ENCODE assay signal across 29 mouse cellular contexts in genomic region chr6:100758431-100759208, GRCm38 (mm10). TPM values are rescaled to one million over a fixed set of nuclear protein-coding genes. Genes with fewer than 3 reads are reported as not detected.
DNase-seq lines count a peak whose midpoint lies in the region; ATAC-seq and TF ChIP-seq lines count a peak whose summit lies in the region.
"Had no signal": no experiment of that assay in that cellular context is flagged by ENCODE, and none has a peak within 500 bp of the region (broad histone marks: within the 10 kb centered on the region; RNA-seq: fewer than 3 reads in every experiment).

No protein-coding gene starts in this region.

- no peak for ATAC-seq in heart, embryonic 12.5 days (ENCODE audit: insufficient number of reproducible peaks, low FRiP score)
- ATAC-seq in liver, embryonic 12.5 days, result no peak
- ATAC-seq: activated CD4-positive, CD25-positive, alpha-beta regulatory T cell, adult 4 months; CD4-positive, CD25-positive, alpha-beta regulatory T cell, adult 4 months; forebrain, embryonic 14.5 days; forebrain, embryonic 16.5 days had no signal

- TF ChIP-seq RAD21 in CH12.LX (IDR thresholded peaks at IDR 0.05; ENCODE audit: low read depth, low read length), result no peak

- peak; percentile 21 for DNase-seq in heart, adult 11 months
- DNase-seq in CH12.LX (ENCODE audit: extremely low read depth) (no peak), ES-E14 (ENCODE audit: low read depth, low spot score) (no peak), WW6 (ENCODE audit: low read depth, low spot score) (peak; percentile 18)
- no peak for DNase-seq in cerebellum, adult 2 months
- no peak for DNase-seq in layer of hippocampus, postnatal 14 days (ENCODE audit: low spot score in 2 of 2)
- DNase-seq: adrenal gland, adult 8-10 months; adrenal gland, postnatal 14 days; adrenal gland, postnatal 36 days; B cell, adult 2 months; cerebellum, adult 11-12 months; cerebellum, adult 8-10 months; cerebellum, adult 9-11 months; cerebellum, postnatal 14 days; cerebellum, postnatal 36 days; embryo, embryonic 11 days had no signal

- no peaks in the 10 kb centered on the region for H3K79me2 ChIP-seq in CH12.LX (replicated peaks; ENCODE audit: control insufficient read depth, extremely low read depth, insufficient read depth, poor library complexity, severe bottlenecking)

- H3K9me3 ChIP-seq in heart, embryonic 12.5 days (replicated peaks), result no peaks in the 10 kb centered on the region
- H3K9me3 ChIP-seq in CH12.LX (replicated peaks; ENCODE audit: low read length), result no peaks in the 10 kb centered on the region
- no peaks in the 10 kb centered on the region for H3K9me3 ChIP-seq in ES-E14 (ENCODE audit: control insufficient read depth, insufficient read depth, low read depth, low read length)
- no peaks in the 10 kb centered on the region for H3K9me3 ChIP-seq in liver, embryonic 12.5 days (replicated peaks)
- H3K9me3 ChIP-seq: embryonic facial prominence, embryonic 13.5 days; embryonic facial prominence, embryonic 15.5 days; forebrain, embryonic 10.5 days; forebrain, embryonic 12.5 days had no signal

- no peak overlapping the region for H3K9ac ChIP-seq in heart, embryonic 12.5 days
- H3K9ac ChIP-seq in CH12.LX (ENCODE audit: insufficient read depth, low read depth), result no peak overlapping the region
- H3K9ac ChIP-seq in ES-E14 (ENCODE audit: insufficient read depth, low read depth, low read length, poor library complexity, severe bottlenecking), result no peak overlapping the region
- H3K9ac ChIP-seq in liver, embryonic 12.5 days, result no peak overlapping the region
- H3K9ac ChIP-seq: embryonic facial prominence, embryonic 13.5 days; embryonic facial prominence, embryonic 15.5 days; forebrain, embryonic 12.5 days had no signal

- TF ChIP-seq POLR2A in CH12.LX (IDR thresholded peaks at IDR 0.05; ENCODE audit: low read depth, low read length), result no peak
- TF ChIP-seq POLR2A in cerebellum, adult 2 months (IDR thresholded peaks at IDR 0.05; ENCODE audit: borderline replicate concordance, insufficient read depth, low read length), result no peak

- no peak for TF ChIP-seq CTCF in CH12.LX (conservative IDR thresholded peaks at IDR 0.05 in 1 of 2, IDR thresholded peaks at IDR 0.05 in 1 of 2; ENCODE audit: low read depth in 2 of 2, low read length in 2 of 2)
- TF ChIP-seq CTCF in cerebellum, adult 2 months (IDR thresholded peaks at IDR 0.05; ENCODE audit: borderline replicate concordance, insufficient read depth, low read depth, low read length), result no peak

- H3K27ac ChIP-seq in heart, embryonic 12.5 days (ENCODE audit: poor library complexity, severe bottlenecking), result no peak overlapping the region
- H3K27ac ChIP-seq in CH12.LX (ENCODE audit: insufficient read depth, low read depth), result no peak overlapping the region
- H3K27ac ChIP-seq in ES-E14 (ENCODE audit: insufficient read depth, low read depth, low read length, poor library complexity, severe bottlenecking), result no peak overlapping the region
- H3K27ac ChIP-seq in liver, embryonic 12.5 days, result no peak overlapping the region
- H3K27ac ChIP-seq in cerebellum, adult 2 months (ENCODE audit: insufficient read depth, low read length), result no peak overlapping the region
- H3K27ac ChIP-seq: embryonic facial prominence, embryonic 13.5 days; embryonic facial prominence, embryonic 15.5 days; forebrain, embryonic 10.5 days; forebrain, embryonic 12.5 days had no signal

- dilution Hi-C loops in CH12.LX (cut with MboI; ENCODE audit: extremely low pct_ligation_motif_present, extremely low pct_unique_long_range_greater_than_20kb, low sequenced_read_pairs), result no loop called here

- no peaks in the 10 kb centered on the region for H3K36me3 ChIP-seq in heart, embryonic 12.5 days
- H3K36me3 ChIP-seq in CH12.LX (replicated peaks in 1 of 2; ENCODE audit: control insufficient read depth in 1 of 2, insufficient read depth in 1 of 2, low read length in 1 of 2) (no peaks in the 10 kb centered on the region), ES-E14 (ENCODE audit: control insufficient read depth, insufficient read depth, low read length, poor library complexity, severe bottlenecking) (no peaks in the 10 kb centered on the region)
- no peaks in the 10 kb centered on the region for H3K36me3 ChIP-seq in liver, embryonic 12.5 days
- H3K36me3 ChIP-seq: embryonic facial prominence, embryonic 15.5 days; forebrain, embryonic 10.5 days; forebrain, embryonic 12.5 days had no signal

- H3K4me3 ChIP-seq in heart, embryonic 12.5 days, result no peak overlapping the region
- H3K4me3 ChIP-seq in CH12.LX (replicated peaks in 1 of 3; ENCODE audit: low read depth in 2 of 3, low read length in 2 of 3, poor library complexity in 1 of 3) (no peak overlapping the region), ES-E14 (ENCODE audit: insufficient read depth in 1 of 2, low read depth in 1 of 2, low read length in 2 of 2, poor library complexity in 1 of 2, severe bottlenecking in 1 of 2) (no peak overlapping the region)
- no peak overlapping the region for H3K4me3 ChIP-seq in liver, embryonic 12.5 days
- no peak overlapping the region for H3K4me3 ChIP-seq in cerebellum, adult 2 months (replicated peaks; ENCODE audit: insufficient read depth, low read depth, low read length)
- H3K4me3 ChIP-seq: embryonic facial prominence, embryonic 13.5 days; embryonic facial prominence, embryonic 15.5 days; erythroblast, embryonic 14.5 days; forebrain, embryonic 10.5 days; forebrain, embryonic 12.5 days had no signal

- TF ChIP-seq EP300 in CH12.LX (IDR thresholded peaks at IDR 0.05; ENCODE audit: low read length), result no peak

- 63% methylated on average over 4 of the region's 4 CpGs for WGBS in heart, embryonic 12.5 days
- 63% methylated on average over 4 of the region's 4 CpGs for WGBS in liver, embryonic 12.5 days (ENCODE audit: insufficient replicate concordance)
- 81% methylated on average over 4 of the region's 4 CpGs for WGBS in cerebellum, adult 2 months

- H3K4me1 ChIP-seq in heart, embryonic 12.5 days (replicated peaks), result no peaks in the 10 kb centered on the region
- H3K4me1 ChIP-seq in CH12.LX (ENCODE audit: control insufficient read depth in 1 of 2, insufficient read depth in 2 of 2), result no peaks in the 10 kb centered on the region
- H3K4me1 ChIP-seq in ES-E14 (ENCODE audit: control insufficient read depth in 2 of 2, insufficient read depth in 2 of 2, low read length in 2 of 2, poor library complexity in 1 of 2), result no peaks in the 10 kb centered on the region
- no peaks in the 10 kb centered on the region for H3K4me1 ChIP-seq in liver, embryonic 12.5 days
- H3K4me1 ChIP-seq in cerebellum, adult 2 months (ENCODE audit: control insufficient read depth, insufficient read depth, low read length), result no peaks in the 10 kb centered on the region
- H3K4me1 ChIP-seq: embryonic facial prominence, embryonic 13.5 days; embryonic facial prominence, embryonic 15.5 days; forebrain, embryonic 10.5 days; forebrain, embryonic 12.5 days had no signal

- H3K4me2 ChIP-seq in heart, embryonic 12.5 days, result no peak overlapping the region
- H3K4me2 ChIP-seq in CH12.LX (ENCODE audit: insufficient read depth, low read depth, poor library complexity, severe bottlenecking), result no peak overlapping the region
- no peak overlapping the region for H3K4me2 ChIP-seq in liver, embryonic 12.5 days
- H3K4me2 ChIP-seq: embryonic facial prominence, embryonic 13.5 days; embryonic facial prominence, embryonic 15.5 days; forebrain, embryonic 12.5 days had no signal

- in situ Hi-C loops in CH12.LX (cut with MboI; ENCODE audit: low pct_ligation_motif_present, low pct_unique_long_range_greater_than_20kb, low sequenced_read_pairs), result no loop called here
- in situ Hi-C loops in ES-E14 (cut with MboI; ENCODE audit: low sequenced_read_pairs in 2 of 2, unreplicated experiment in 2 of 2), result no loop called here

- no peaks in the 10 kb centered on the region for H3K27me3 ChIP-seq in heart, embryonic 12.5 days (replicated peaks)
- no peaks in the 10 kb centered on the region for H3K27me3 ChIP-seq in CH12.LX (replicated peaks)
- no peaks in the 10 kb centered on the region for H3K27me3 ChIP-seq in liver, embryonic 12.5 days (replicated peaks)
- no peaks in the 10 kb centered on the region for H3K27me3 ChIP-seq in cerebellum, adult 2 months (ENCODE audit: control insufficient read depth, insufficient read depth, low read length)
- H3K27me3 ChIP-seq: embryonic facial prominence, embryonic 13.5 days; embryonic facial prominence, embryonic 15.5 days; forebrain, embryonic 12.5 days had no signal

TF ChIP-seq in CH12.LX, 34 proteins besides CTCF, POLR2A, EP300 and RAD21:
- TF ChIP-seq ZKSCAN1 (IDR thresholded peaks at IDR 0.05; ENCODE audit: borderline replicate concordance, low read depth, low read length), result no peak
- TF ChIP-seq ZNF384 (IDR thresholded peaks at IDR 0.05; ENCODE audit: low read depth, low read length), result peak; percentile 65

TF ChIP-seq in ES-E14, 5 proteins besides CTCF, POLR2A, EP300 and RAD21:
- TF ChIP-seq ZNF384 (IDR thresholded peaks at IDR 0.05; ENCODE audit: low read depth, low read length) (peak; percentile 92), CHD2 (IDR thresholded peaks at IDR 0.05; ENCODE audit: low read depth, low read length) (no peak)

RNA-seq across cellular contexts. Expression of gene Gxylt2, which starts 54.1 kb away (rescaled TPM):
- 1.6 and 1.9 TPM in 2 replicates for polyA plus RNA-seq in heart, embryonic 12.5 days (2016; fragmentation: Nextera tagmentation; extraction: Ambion mirVana)
- total RNA-seq in CH12.LX (2012; rRNA removed) (0.08 TPM in 1 of 2 replicates, not detected in the other), CH12.LX (2014; rRNA removed) (0.03 TPM in 1 of 2 replicates, not detected in the other), ES-E14 (2012; rRNA removed) (0.58 and 1.3 TPM in 2 replicates)
- polyA plus RNA-seq in CH12.LX (2012; ENCODE audit: insufficient read length, low read depth), result not detected in 2 replicates
- 0.37 and 0.39 TPM in 2 replicates for polyA plus RNA-seq in liver, embryonic 12.5 days (2016; fragmentation: Nextera tagmentation; extraction: Ambion mirVana)
- 0.31 and 0.41 TPM in 2 replicates for polyA plus RNA-seq in cerebellum, adult 2 months (2012; rRNA removed)
- 1 to 10 TPM; 1.9 TPM for total RNA-seq in layer of hippocampus, postnatal 14 days (2021)
- total RNA-seq: common myeloid progenitor, adult 5-6 weeks; MEL had no signal
- polyA plus RNA-seq: erythroblast, embryonic 14.5 days had no signal

Comparison
In these comparisons a context has a peak if more than half of its experiments do, and no peak if none do; other contexts are left out.
1. DNase-seq: peak in heart, adult 11 months (single experiment) and WW6 (single experiment); none in CH12.LX (single experiment), ES-E14 (single experiment), cerebellum, adult 2 months (0 of 2) and layer of hippocampus, postnatal 14 days (0 of 2).